Mouse (Mus musculus) olfactory bulb, adult 2 months (tissue): ENCODE results near the gene Meioc. TPM values are rescaled to one million over a fixed set of nuclear protein-coding genes. Genes with fewer than 3 reads are reported as not detected.
A peak's percentile ranks its signal among the peaks of the same experiment; 100 is the strongest.
"Not testable (repeated sequence)": the region's sequence is repeated elsewhere in the genome, so short reads cannot be mapped to it uniquely, and the experiment has no call there.

ENCODE experiments used
- H3K27ac ChIP-seq: fragments of 200-500 bp; 2 replicates; pipeline ENCODE4 v1.5.1; 2012; ENCODE audit warnings: low read depth, low read length; ENCODE audit not compliant: insufficient read depth
- H3K4me1 ChIP-seq: fragments of 200-500 bp; 2 replicates; pipeline ENCODE4 v1.6.1; 2012; ENCODE audit warnings: low read length; ENCODE audit not compliant: control insufficient read depth, insufficient read depth
- H3K4me3 ChIP-seq: fragments of 200-500 bp; 2 replicates; pipeline ENCODE4 v1.5.1; 2012; ENCODE audit warnings: mild to moderate bottlenecking, low read depth, low read length, moderate library complexity; ENCODE audit not compliant: insufficient read depth
- CTCF ChIP-seq: fragments of 200-500 bp; IDR thresholded peaks from 2 replicates; pipeline ENCODE4 v1.5.1; 2012; ENCODE audit warnings: low read depth, mild to moderate bottlenecking, low read length, moderate library complexity; ENCODE audit not compliant: insufficient read depth
- POLR2A ChIP-seq: fragments of 200-500 bp; IDR thresholded peaks from 2 replicates; pipeline ENCODE4 v1.6.1; 2012; ENCODE audit warnings: mild to moderate bottlenecking, low read depth, low read length, moderate library complexity; ENCODE audit not compliant: insufficient read depth
- WGBS: fragments of 180-500 bp; shearing (Covaris S2); methylation state at CpG from one replicate; pipeline ENCODE4 v1.1.7; 2018; 5-methylcytosine and 5-hydroxymethylcytosine counted together
- polyA plus RNA-seq: library from polyadenylated mRNA; stranded (reverse); fragments of >200 nt; gene quantifications from 2 replicates; pipeline ENCODE4 v1.2.4, GENCODE M21; 2012; ENCODE audit warnings: low replicate concordance; ENCODE audit not compliant: missing spikeins, insufficient read depth, insufficient read length

The Meioc gene
- polyA plus RNA-seq, 1 experiment, result not detected

- H3K27ac ChIP-seq, result peak overlapping the region; percentile 36; the same call in 1 of the 2 replicates
- WGBS, result 11% methylated on average over 9 of the region's 9 CpGs
Observed at GRCm38 (mm10) chr11:102698018-102698476, 34.5 kb downstream of the Meioc start.

GRCm38 (mm10) chr11:102702206-102702605 lies 38.7 kb downstream of the Meioc start:
- WGBS, result 91% methylated on average over 6 of the region's 6 CpGs
- H3K4me3 ChIP-seq, H3K27ac ChIP-seq, H3K4me1 ChIP-seq: not testable (repeated sequence)

More at GRCm38 (mm10) chr11:102698018-102698476, 34.5 kb downstream of the Meioc start:
- H3K4me3 ChIP-seq, result peak overlapping the region; percentile 82
- H3K4me1 ChIP-seq, result peaks cover 4% of the 10 kb centered on the region
- TF ChIP-seq CTCF (no peak), POLR2A (no peak)

- no peaks in the 10 kb centered on the region for H3K4me1 ChIP-seq
- WGBS, result 92% methylated on average over 4 of the region's 4 CpGs
- TF ChIP-seq CTCF (no peak), POLR2A (no peak)
Observed at GRCm38 (mm10) chr11:102712411-102712810, 48.9 kb downstream of the Meioc start.

GRCm38 (mm10) chr11:102714578-102714977 lies 51.1 kb downstream of the Meioc start:
- H3K4me3 ChIP-seq, H3K4me1 ChIP-seq, H3K27ac ChIP-seq: not testable (repeated sequence)
- WGBS, result 83% methylated on average over 2 of the region's 2 CpGs

More at GRCm38 (mm10) chr11:102712411-102712810, 48.9 kb downstream of the Meioc start:
- no peak overlapping the region for H3K27ac ChIP-seq
- no peak overlapping the region for H3K4me3 ChIP-seq

- no peaks in the 10 kb centered on the region for H3K4me1 ChIP-seq
- no peak overlapping the region for H3K4me3 ChIP-seq
- 71% methylated on average over 7 of the region's 7 CpGs for WGBS
- no peak for TF ChIP-seq CTCF
- TF ChIP-seq POLR2A, result no peak
- no peak overlapping the region for H3K27ac ChIP-seq
Observed at GRCm38 (mm10) chr11:102716135-102716534, 52.6 kb downstream of the Meioc start.

- Histone ChIP-seq H3K4me3 (no peak overlapping the region), H3K4me1 (no peaks in the 10 kb centered on the region), H3K27ac (no peak overlapping the region)
- WGBS, result 32% methylated on average over 3 of the region's 3 CpGs
- TF ChIP-seq POLR2A (no peak), CTCF (no peak)
Observed at GRCm38 (mm10) chr11:102725574-102725973, 62.1 kb downstream of the Meioc start.

- H3K4me1 ChIP-seq, result no peaks in the 10 kb centered on the region
- no peak for TF ChIP-seq CTCF
- no peak for TF ChIP-seq POLR2A
- H3K4me3 ChIP-seq, result no peak overlapping the region
- WGBS, result 32% methylated on average over 7 of the region's 7 CpGs
- H3K27ac ChIP-seq, result no peak overlapping the region
Observed at GRCm38 (mm10) chr11:102728614-102729013, 65.1 kb downstream of the Meioc start.

GRCm38 (mm10) chr11:102729835-102730234 lies 66.3 kb downstream of the Meioc start:
- H3K4me1 ChIP-seq, result no peaks in the 10 kb centered on the region
- TF ChIP-seq CTCF (no peak), POLR2A (no peak)
- H3K4me3 ChIP-seq, result no peak overlapping the region
- H3K27ac ChIP-seq, result no peak overlapping the region
- 93% methylated on average over 3 of the region's 3 CpGs for WGBS

GRCm38 (mm10) chr11:102731366-102731765 lies 67.8 kb downstream of the Meioc start:
- H3K4me1 ChIP-seq, result no peaks in the 10 kb centered on the region
- H3K27ac ChIP-seq, result no peak overlapping the region
- no peak overlapping the region for H3K4me3 ChIP-seq
- TF ChIP-seq POLR2A (no peak), CTCF (no peak)
- WGBS, result 92% methylated on average over 6 of the region's 6 CpGs

Other genes starting within 250 kb of the Meioc start
- not detected in 2 replicates for gene Grn, start 233.4 kb upstream of the Meioc start, polyA plus RNA-seq
- gene Fam171a2, start 216.0 kb upstream of the Meioc start, polyA plus RNA-seq, result not detected in 2 replicates
- gene Itga2b, start 193.6 kb upstream of the Meioc start, polyA plus RNA-seq, result not detected in 2 replicates
- gene Gpatch8, start 107.3 kb upstream of the Meioc start, polyA plus RNA-seq, result 94.4 and 138 TPM in 2 replicates
- gene Gm11627, start 84.3 kb upstream of the Meioc start, polyA plus RNA-seq, result not detected in 2 replicates
- not detected in 2 replicates for gene Fzd2, start 59.3 kb upstream of the Meioc start, polyA plus RNA-seq
- gene Ccdc43, start 34.1 kb downstream of the Meioc start, polyA plus RNA-seq, result not detected in 2 replicates
- gene Adam11, start 97.7 kb downstream of the Meioc start, polyA plus RNA-seq, result not detected in 2 replicates
- not detected in 2 replicates for gene Gjc1, start 156.0 kb downstream of the Meioc start, polyA plus RNA-seq
- not detected in 2 replicates for gene Higd1b, start 172.1 kb downstream of the Meioc start, polyA plus RNA-seq
- 433 TPM in 1 of 2 replicates, not detected in the other for gene Eftud2, start 217.3 kb downstream of the Meioc start, polyA plus RNA-seq
- gene Ccdc103, start 217.5 kb downstream of the Meioc start, polyA plus RNA-seq, result not detected in 2 replicates
- not detected in 2 replicates for gene Fam187a, start 221.5 kb downstream of the Meioc start, polyA plus RNA-seq
- gene Gfap, start 237.2 kb downstream of the Meioc start, polyA plus RNA-seq, result not detected in 2 replicates